Mouse (Mus musculus): ENCODE data around the gene Prkrip1. TPM values are rescaled to one million over a fixed set of nuclear protein-coding genes. Genes with fewer than 3 reads are reported as not detected.
A peak's percentile ranks its signal among the peaks of the same experiment; 100 is the strongest.
"Not testable (repeated sequence)": the region's sequence is repeated elsewhere in the genome, so short reads cannot be mapped to it uniquely, and the experiment has no call there.

Prkrip1 gene
- total and polyA plus RNA-seq, 3 experiments, result 8.2 to 19.0 (median 16.8) TPM

DNA sequence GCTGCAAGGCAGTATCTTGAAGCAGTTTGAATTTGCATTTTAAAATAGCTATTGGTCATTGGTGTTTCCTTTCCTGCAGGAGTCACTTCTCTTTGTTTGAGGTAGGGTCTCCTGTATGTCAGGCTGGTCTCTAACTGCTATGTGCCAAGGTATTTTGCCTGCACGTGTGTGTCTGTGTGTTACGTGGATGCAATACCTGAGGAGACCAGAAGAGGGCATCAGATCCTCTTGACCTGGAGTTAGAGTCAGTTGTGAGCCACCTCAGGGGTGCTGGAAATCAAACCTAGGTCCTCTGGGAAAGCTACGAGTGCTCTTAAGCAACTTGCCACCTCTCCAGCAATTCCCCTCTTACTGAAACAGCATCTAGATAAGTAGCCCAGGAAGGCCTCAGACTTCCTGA is 16.4 kb upstream of the Prkrip1 start:
- Histone ChIP-seq H3K27ac (no peak overlapping the region), H3K79me2 (replicated peaks; ENCODE audit: control insufficient read depth, insufficient read depth, low read length) (no peaks in the 10 kb centered on the region), H3K36me3 (ENCODE audit: control insufficient read depth, insufficient read depth, low read length) (no peaks in the 10 kb centered on the region), H3K9ac (ENCODE audit: low read depth, low read length) (no peak overlapping the region), H3K4me1 (ENCODE audit: control insufficient read depth, insufficient read depth, low read length) (no peaks in the 10 kb centered on the region), H3K27me3 (ENCODE audit: control insufficient read depth, insufficient read depth, low read length) (no peaks in the 10 kb centered on the region), H3K4me3 (no peak overlapping the region)
- intact Hi-C loops (cut with DNase I), result no loop called here
- no peak for DNase-seq
- 86% methylated on average over 3 of the region's 3 CpGs for WGBS
- no peak for TF ChIP-seq EP300 (IDR thresholded peaks at IDR 0.05; ENCODE audit: insufficient read depth, low read depth, low read length)
- peak; percentile 44 for TF ChIP-seq CTCF (IDR thresholded peaks at IDR 0.05)
- TF ChIP-seq POLR2A (IDR thresholded peaks at IDR 0.05; ENCODE audit: insufficient read depth, low read depth, low read length), result no peak

DNA sequence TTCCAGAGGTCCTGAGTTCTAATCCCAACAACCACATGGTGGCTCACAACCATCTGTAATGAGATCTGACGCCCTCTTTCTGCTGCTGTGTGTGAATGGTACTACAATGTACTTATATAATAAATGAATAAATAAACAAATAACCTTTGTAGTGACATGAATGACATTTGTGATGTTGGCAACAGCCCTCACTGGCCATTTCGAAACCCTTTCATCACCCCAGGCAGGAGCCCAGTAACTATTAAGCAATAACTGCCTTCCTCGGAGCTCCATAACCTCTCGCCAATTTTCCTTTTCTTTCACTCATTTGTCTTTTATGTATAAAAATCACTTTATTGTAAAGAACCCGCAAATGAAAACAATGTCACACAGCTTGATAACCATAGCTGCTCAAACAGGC is 15.0 kb upstream of the Prkrip1 start:
- Histone ChIP-seq H3K27me3 (ENCODE audit: control insufficient read depth, insufficient read depth, low read length) (no peaks in the 10 kb centered on the region), H3K27ac (no peak overlapping the region), H3K36me3 (ENCODE audit: control insufficient read depth, insufficient read depth, low read length) (no peaks in the 10 kb centered on the region), H3K4me1 (ENCODE audit: control insufficient read depth, insufficient read depth, low read length) (no peaks in the 10 kb centered on the region), H3K79me2 (replicated peaks; ENCODE audit: control insufficient read depth, insufficient read depth, low read length) (no peaks in the 10 kb centered on the region), H3K4me3 (no peak overlapping the region), H3K9ac (ENCODE audit: low read depth, low read length) (no peak overlapping the region)
- intact Hi-C loops (cut with DNase I), result no loop called here
- no peak for TF ChIP-seq CTCF (IDR thresholded peaks at IDR 0.05)
- no peak for TF ChIP-seq EP300 (IDR thresholded peaks at IDR 0.05; ENCODE audit: insufficient read depth, low read depth, low read length)
- no peak for TF ChIP-seq POLR2A (IDR thresholded peaks at IDR 0.05; ENCODE audit: insufficient read depth, low read depth, low read length)
- WGBS, result 74% methylated on average over 5 of the region's 5 CpGs
- no peak for DNase-seq

DNA sequence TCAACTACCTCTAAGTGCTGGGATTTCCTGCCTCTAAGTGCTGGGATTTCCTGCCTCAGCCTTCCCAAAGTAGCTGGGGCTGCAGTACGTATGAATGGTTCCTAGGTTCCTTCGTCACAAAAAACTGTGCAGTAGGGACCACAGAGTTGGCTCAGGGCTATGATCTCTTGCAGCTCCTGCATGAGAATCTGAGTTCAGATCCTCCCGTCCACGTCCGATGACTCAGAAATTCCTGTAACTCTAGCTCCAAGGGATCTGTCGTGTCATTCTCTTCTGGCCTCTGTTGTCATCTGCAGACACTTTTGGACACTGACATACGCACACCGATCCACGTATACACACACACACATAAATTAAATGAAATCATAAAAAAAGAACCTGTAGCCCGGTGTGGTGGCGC is 14.0 kb upstream of the Prkrip1 start:
- Histone ChIP-seq H3K27me3 (ENCODE audit: control insufficient read depth, insufficient read depth, low read length) (no peaks in the 10 kb centered on the region), H3K4me1 (ENCODE audit: control insufficient read depth, insufficient read depth, low read length) (no peaks in the 10 kb centered on the region), H3K79me2 (replicated peaks; ENCODE audit: control insufficient read depth, insufficient read depth, low read length) (no peaks in the 10 kb centered on the region), H3K4me3 (no peak overlapping the region), H3K36me3 (ENCODE audit: control insufficient read depth, insufficient read depth, low read length) (no peaks in the 10 kb centered on the region), H3K9ac (ENCODE audit: low read depth, low read length) (no peak overlapping the region), H3K27ac (no peak overlapping the region)
- intact Hi-C loops (cut with DNase I), result no loop called here
- TF ChIP-seq EP300 (IDR thresholded peaks at IDR 0.05; ENCODE audit: insufficient read depth, low read depth, low read length), result no peak
- TF ChIP-seq POLR2A (IDR thresholded peaks at IDR 0.05; ENCODE audit: insufficient read depth, low read depth, low read length), result no peak
- WGBS, result 75% methylated on average over 11 of the region's 11 CpGs
- no peak for DNase-seq

DNA sequence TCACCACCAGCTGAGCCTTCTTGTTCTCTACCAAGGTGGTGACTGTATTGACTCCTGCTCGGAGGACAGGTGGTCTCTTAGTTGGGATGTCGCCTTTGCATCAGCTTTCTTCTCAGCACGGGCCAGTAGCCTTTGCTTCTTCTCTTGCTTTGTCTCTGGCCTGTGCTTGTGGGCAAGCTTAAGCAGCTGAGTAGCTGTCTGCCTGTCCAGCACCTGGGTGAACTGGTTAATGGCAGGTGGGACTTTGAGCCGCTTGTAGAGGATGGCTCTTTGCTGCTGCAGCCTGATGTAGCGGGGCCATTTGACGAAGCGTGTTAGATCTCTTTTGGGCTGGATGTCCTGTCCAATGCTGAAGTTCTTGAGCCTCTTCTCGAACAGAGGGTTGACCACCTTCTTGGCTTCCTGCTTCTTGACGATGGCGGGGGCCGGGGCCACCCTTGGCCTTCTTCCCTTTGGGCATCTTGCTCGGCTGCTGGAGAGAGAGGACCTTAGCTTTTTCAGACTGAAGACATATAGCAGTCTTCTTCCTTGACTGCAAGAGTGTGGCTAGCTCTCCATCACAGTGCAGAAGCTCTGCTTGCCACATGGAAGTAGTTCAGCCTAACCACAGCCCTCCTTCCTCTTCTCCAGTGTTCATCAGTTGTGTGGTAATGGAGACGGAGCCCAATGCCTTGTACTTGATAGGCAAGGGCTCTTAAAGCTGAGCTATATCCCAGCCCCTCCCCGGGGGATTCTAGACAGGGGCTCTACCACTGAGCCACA is 12.8 kb upstream of the Prkrip1 start:
- H3K9ac ChIP-seq (ENCODE audit: low read depth, low read length); intact Hi-C loops (cut with DNase I); H3K27me3 ChIP-seq (ENCODE audit: control insufficient read depth, insufficient read depth, low read length); DNase-seq; H3K27ac ChIP-seq; H3K4me1 ChIP-seq (ENCODE audit: control insufficient read depth, insufficient read depth, low read length); H3K36me3 ChIP-seq (ENCODE audit: control insufficient read depth, insufficient read depth, low read length); H3K79me2 ChIP-seq (replicated peaks; ENCODE audit: control insufficient read depth, insufficient read depth, low read length); H3K4me3 ChIP-seq: not testable (repeated sequence)
- 81% methylated on average over 14 of the region's 14 CpGs for WGBS

DNA sequence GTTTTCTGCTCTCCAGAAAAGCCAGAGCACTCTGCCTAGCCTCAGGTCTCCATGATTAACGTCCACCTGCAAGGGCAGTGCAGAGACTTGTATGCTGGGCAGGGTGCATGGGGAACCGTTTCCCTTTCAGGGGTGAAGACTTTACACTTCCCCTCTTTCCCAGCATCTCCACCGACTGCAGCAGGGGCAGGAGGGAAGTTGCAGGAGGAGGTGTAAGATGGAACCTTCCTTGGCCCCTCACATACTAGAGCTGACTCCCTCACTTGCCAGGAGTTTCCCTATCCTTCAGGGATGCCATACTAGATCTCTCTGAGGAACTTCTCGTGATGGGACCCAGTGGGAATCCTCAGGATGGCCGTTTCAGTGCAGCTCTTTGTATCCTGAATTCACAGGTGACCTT is 11.8 kb upstream of the Prkrip1 start:
- Histone ChIP-seq H3K79me2 (replicated peaks; ENCODE audit: control insufficient read depth, insufficient read depth, low read length) (no peaks in the 10 kb centered on the region), H3K27ac (no peak overlapping the region), H3K4me3 (no peak overlapping the region), H3K4me1 (ENCODE audit: control insufficient read depth, insufficient read depth, low read length) (no peaks in the 10 kb centered on the region), H3K27me3 (ENCODE audit: control insufficient read depth, insufficient read depth, low read length) (no peaks in the 10 kb centered on the region), H3K36me3 (ENCODE audit: control insufficient read depth, insufficient read depth, low read length) (no peaks in the 10 kb centered on the region), H3K9ac (ENCODE audit: low read depth, low read length) (no peak overlapping the region)
- WGBS, result 57% methylated on average over 5 of the region's 5 CpGs
- intact Hi-C loops (cut with DNase I), result no loop called here
- TF ChIP-seq CTCF (IDR thresholded peaks at IDR 0.05) (no peak), POLR2A (IDR thresholded peaks at IDR 0.05; ENCODE audit: insufficient read depth, low read depth, low read length) (no peak), EP300 (IDR thresholded peaks at IDR 0.05; ENCODE audit: insufficient read depth, low read depth, low read length) (no peak)
- no peak for DNase-seq

DNA sequence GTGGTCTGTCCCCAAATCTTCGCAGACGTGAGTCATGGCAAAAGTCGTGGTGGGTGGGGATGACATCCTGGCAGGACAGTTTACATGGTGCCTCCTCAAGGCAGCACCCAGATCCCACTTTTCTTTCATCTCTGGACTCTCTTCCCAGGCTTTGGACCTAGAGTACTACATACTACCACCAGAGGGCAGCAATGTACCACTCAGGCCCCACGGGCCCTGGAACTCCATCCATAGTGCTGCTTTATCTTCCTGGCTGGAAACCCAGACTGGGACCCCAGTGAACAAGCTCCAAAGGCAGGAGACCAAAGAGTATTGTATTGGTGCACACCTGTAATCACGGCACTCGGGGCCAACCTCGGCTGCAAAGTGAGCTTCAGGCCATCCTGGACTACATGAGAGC is 3.1 kb upstream of the Prkrip1 start:
- DNase-seq, result peak; percentile 59 to 62
- intact Hi-C loops (cut with DNase I), result loop anchor here (1.0 to 5.0 kb wide), 5 partner anchors 51 to 553 kb away; partner anchors contain the start of gene Cux1
- Histone ChIP-seq H3K79me2 (replicated peaks; ENCODE audit: control insufficient read depth, insufficient read depth, low read length) (no peaks in the 10 kb centered on the region), H3K27ac (no peak overlapping the region), H3K36me3 (ENCODE audit: control insufficient read depth, insufficient read depth, low read length) (no peaks in the 10 kb centered on the region), H3K9ac (ENCODE audit: low read depth, low read length) (no peak overlapping the region), H3K27me3 (ENCODE audit: control insufficient read depth, insufficient read depth, low read length) (no peaks in the 10 kb centered on the region), H3K4me3 (no peak overlapping the region), H3K4me1 (ENCODE audit: control insufficient read depth, insufficient read depth, low read length) (peaks cover 4% of the 10 kb centered on the region)
- 25% methylated on average over 7 of the region's 7 CpGs for WGBS
- TF ChIP-seq CTCF (IDR thresholded peaks at IDR 0.05) (no peak), EP300 (IDR thresholded peaks at IDR 0.05; ENCODE audit: insufficient read depth, low read depth, low read length) (peak; percentile 83), POLR2A (IDR thresholded peaks at IDR 0.05; ENCODE audit: insufficient read depth, low read depth, low read length) (no peak)
